Mouse (Mus musculus) brain, adult 2 months (tissue): ENCODE measurements at regions not wholly inside any gene's neighbourhood (a gene's known extent, or its start where the extent isn't known, plus 50 kb on each side); places are given as distances from the start of the nearest gene placed in this dataset.
"Not testable (repeated sequence)": the region's sequence is repeated elsewhere in the genome, so short reads cannot be mapped to it uniquely, and the experiment has no call there.

Experiments used
- DNase-seq: peaks from one replicate; pipeline ENCODE4 v3.0.0; 2011; ENCODE audit warnings: low read depth, low spot score

- DNase-seq, result no peak
These were observed 1442.4 kb upstream of the Tacstd2 start for GRCm38 (mm10) chr6:68977959-68978358.

DNA sequence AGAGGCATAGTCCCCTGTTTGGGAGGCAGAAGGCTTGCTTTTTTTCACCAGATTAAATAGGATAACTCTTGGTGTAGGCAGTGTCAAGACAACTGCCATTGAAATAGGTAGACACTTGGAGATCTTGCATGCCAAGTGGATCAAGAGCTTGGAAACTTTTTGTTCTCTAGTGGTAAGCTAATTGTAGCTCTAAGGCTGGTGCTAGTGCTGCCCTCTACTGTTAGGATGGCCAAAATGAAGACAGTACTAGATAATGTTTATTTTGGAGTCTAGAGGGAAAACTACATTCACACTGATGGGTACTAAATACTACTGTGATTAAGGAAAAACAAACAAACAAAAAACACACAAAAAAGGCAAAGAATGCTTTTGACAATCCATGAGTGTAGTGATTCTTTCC lies 1428.4 kb upstream of the Tacstd2 start:
- DNase-seq, result no peak

GRCm38 (mm10) chr6:68938104-68938503 lies 1402.5 kb upstream of the Tacstd2 start:
- DNase-seq, result peak; percentile 24

GRCm38 (mm10) chr6:68931860-68932259 lies 1396.3 kb upstream of the Tacstd2 start:
- DNase-seq, result not testable (repeated sequence)

DNA sequence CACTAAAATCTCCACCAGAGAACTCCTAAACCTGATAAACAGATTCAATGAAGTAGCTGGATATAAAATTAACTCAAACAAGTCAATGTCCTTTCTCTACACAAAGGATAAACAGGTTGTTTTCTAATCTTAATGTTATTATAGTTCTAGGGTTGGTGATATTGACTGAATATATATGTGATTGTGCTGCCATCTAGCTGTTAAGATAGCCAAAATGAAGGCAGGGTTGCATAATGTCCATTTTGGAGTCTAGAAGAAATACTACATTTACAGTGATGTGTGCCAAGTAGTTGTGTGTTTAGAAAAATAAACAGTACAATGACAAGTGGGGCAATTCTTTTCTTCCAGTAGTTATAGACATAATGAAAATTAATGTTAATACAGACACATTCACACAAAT lies 1379.9 kb upstream of the Tacstd2 start:
- DNase-seq, result peak; percentile 6

DNA sequence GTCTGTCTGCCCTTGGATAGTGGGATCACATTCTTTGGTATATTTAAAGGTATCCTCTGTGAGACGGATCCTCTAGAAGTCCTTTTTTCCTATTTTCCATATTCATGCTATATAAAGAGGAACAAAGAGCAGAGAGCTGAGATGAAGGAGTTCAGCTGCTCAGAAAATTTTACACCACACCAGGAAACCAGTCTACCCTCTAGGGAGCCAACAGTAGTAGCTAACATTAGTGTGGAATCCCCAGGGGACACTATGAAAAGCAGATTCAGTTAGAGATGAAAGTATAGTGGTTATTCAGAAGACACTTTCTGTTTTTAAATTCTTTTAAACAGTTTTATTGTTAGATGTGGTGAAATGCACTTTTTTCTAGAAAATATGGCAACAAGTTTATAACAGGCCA lies 1348.5 kb upstream of the Tacstd2 start:
- DNase-seq, result no peak

DNA sequence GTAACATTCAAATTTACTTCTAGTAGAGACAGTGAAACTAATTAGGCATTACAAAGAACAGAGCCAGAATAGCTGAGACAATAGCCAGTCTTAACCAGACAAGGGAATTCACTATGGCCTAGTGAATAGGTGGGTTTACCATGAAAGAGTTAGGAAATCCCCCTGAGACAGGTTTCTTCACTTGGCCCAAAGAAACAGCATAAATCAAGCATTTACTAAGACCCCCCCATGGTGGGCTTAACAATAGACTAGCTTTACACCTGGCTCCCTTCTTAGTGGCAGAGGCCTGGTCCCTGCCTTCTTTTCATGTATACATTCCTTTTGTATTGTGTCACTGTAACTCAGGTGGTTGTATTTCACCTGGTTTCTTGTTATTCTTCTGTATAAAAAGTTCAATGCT lies 1317.2 kb upstream of the Tacstd2 start:
- not testable (repeated sequence) for DNase-seq

DNA sequence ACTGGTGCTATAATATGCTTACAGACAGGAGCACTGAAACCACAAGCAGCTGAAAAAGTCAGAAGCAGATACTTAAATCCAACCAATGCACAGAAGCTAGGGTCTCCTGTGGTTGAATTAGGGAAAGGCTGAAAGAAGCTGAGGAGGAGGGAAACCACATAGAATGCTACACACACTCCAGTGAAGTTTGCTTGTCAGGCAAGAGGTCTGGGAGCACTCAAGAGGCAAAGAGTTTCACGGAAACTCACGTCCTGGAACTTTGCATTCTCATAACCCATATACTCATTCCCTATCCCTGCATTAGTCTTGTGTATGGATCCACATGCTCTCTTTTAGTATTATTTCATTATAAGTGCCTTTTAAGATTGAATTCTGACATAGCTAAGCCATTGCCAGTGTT lies 1316.7 kb upstream of the Tacstd2 start:
- DNase-seq, result no peak

DNA sequence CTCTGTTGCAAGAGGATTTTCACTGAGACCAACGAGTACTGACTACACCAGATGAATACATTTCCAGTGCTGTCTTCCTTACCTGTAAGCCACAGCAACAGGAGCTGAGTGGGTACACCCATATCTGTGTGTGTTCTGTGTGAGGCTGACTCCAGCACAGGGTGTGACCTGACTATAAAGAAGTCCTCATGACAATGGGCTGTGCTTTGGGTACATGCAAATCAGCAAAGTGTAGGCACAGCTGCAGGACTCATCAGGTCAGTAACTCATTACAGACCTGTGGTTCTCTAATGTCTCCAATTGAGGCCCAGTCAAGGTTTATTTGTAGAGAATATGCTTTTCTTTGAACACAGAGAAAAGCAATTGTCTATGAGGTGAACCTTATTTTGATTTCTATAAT lies 1299.6 kb upstream of the Tacstd2 start:
- DNase-seq, result no peak

GRCm38 (mm10) chr6:68834633-68835032 lies 1299.0 kb upstream of the Tacstd2 start:
- DNase-seq, result no peak

GRCm38 (mm10) chr6:68828460-68828859 lies 1292.9 kb upstream of the Tacstd2 start:
- not testable (repeated sequence) for DNase-seq

DNA sequence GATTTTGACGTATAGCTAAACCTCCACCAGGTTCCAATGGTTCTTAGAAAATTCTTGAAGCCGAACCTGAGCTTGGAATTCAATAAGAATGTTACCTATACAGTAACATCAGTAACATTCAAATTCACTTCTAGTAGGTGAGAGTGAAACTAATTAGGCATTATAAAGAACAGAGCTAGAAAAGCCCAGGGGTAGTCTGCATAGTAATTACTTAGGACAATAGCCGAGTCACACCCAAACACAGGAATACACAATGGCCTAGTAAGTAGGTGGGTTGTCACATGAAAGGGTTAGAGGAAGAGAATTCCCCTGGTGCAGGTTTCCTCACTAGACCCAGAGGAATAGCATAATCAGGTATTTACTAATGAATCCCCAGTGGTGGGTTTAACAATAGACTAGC lies 1277.8 kb upstream of the Tacstd2 start:
- DNase-seq, result no peak

DNA sequence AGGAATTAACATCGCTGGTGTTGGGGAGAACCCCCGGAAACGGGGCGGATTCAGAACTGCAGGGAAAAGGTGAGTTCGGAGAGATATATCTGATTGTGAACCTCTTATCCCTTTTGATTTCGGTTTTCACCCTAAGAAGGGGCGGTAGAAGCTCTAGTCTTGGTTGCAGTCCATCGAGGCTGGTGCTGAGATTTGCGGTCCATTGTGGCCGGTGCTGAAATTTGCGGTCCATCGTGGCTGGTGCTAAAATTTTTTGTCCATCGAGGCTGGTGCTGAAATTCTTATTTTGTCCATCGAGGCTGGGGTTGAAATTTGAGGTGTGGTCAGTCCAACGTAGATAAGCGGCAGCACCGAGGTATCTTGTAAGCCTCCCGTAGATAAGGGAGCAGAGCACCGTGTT lies 1263.6 kb upstream of the Tacstd2 start:
- DNase-seq, result not testable (repeated sequence)

DNA sequence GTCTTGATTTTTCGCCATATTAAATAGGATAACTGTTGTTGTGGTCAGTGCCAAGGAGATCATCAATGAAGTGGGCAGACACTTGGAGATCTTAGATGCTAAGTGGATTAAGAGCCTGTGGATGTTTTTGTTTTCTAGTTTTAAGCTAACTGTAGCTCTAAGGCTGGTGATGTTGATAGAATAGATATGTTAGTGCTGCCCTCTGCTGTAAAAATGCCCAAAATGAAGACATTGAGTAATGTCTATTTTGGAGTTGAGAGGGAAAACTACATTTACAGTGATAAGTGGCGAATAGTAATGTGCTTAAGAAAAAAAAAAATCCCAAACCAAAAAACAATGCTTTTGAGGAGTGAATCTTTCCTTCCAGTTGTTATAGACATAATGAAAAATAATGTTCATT lies 1235.9 kb upstream of the Tacstd2 start:
- peak; percentile 2 for DNase-seq

DNA sequence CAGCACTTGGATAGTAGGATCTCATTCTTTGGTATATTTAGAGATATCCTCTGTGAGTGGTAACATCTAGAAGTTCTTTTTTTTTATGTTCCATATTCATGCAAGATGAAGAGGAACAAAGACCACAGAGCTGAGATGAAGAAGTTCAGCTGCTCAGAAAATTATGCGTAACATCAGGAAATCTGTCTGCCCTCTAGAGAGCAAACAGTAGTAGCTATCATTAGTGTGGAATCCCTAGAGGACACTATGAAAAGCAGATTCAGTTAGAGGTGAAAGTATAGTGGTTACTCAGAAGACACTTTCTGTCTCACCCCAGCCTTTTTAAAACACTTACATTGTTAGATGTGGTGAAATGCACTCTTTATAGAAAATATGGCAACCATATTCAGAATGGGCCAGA lies 1214.9 kb upstream of the Tacstd2 start:
- no peak for DNase-seq

DNA sequence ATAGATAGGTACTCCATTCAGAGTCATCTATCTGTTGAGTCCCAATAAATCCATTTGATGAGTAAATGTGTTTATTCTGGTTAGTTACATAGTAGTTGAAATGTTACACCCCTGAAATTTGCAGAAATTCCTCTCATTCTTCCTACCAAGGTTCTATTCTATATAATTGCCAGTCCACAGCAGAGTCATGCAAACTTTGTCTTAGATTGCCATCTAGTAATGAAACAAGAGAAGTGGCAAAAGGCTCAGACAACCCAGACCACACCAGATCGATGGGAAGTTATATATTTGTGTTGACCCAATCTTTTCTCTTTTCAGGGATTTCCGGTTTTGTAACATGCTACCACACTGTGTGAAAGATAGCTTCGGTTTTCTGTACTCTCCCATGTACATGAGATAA lies 1214.1 kb upstream of the Tacstd2 start:
- DNase-seq, result no peak

DNA sequence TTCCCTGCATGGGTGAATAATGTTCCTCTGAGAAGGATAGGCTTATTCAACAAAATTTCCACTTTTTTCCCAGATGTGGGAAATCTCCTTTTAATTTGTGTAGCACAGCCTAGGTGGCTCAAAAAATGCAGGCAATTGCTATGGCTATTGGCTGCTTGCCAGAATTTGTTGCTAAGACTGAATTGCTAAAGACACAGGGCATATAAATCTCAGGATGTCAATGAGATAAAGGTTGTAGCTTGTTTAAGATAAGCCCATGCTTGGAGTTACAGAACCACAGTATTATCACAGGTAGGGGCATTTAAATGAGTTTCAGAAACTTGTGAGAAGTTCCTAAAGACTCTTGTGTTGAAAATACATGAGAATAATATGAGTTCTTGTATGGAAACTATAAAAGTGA lies 1203.0 kb upstream of the Tacstd2 start:
- DNase-seq, result no peak

DNA sequence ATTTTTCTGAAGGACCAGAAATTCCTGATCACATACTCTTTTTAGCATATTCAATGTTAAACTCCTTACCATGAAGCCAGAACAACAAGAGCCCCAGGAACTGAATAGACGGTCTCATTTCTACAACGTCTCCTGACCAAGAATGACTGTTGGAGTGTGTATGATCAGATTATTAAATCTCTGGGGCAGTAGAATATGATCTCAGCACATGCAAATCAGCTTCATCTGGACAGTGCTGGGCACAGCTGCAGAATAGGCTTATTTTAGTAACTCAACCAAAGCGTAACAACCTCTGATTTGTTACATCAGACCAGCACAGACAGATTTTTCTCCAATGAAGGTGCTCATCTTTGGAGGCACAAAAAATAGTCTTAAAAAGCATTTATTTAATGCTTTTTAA lies 1201.1 kb upstream of the Tacstd2 start:
- no peak for DNase-seq

DNA sequence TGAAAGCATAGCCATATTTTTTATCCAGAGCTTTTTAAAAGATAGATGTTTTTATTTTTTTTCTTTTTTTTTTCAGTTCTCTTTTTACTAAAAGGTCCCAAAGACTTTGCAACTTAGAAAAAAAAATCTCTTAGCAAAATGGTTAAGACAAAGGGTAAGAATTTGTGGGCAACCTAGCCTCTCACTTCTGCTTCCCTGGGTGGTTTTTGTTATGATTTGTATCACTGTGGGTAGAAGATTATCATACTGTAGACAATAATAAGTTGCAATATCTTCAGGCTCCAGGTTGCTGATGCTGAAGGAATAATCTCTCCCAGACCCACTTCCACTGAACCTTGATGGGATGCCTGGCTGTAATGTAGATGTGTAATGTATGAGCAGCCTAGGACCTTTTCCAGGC lies 1200.5 kb upstream of the Tacstd2 start:
- DNase-seq, result no peak

GRCm38 (mm10) chr6:68711084-68711483 lies 1175.5 kb upstream of the Tacstd2 start:
- DNase-seq, result peak; percentile 21

DNA sequence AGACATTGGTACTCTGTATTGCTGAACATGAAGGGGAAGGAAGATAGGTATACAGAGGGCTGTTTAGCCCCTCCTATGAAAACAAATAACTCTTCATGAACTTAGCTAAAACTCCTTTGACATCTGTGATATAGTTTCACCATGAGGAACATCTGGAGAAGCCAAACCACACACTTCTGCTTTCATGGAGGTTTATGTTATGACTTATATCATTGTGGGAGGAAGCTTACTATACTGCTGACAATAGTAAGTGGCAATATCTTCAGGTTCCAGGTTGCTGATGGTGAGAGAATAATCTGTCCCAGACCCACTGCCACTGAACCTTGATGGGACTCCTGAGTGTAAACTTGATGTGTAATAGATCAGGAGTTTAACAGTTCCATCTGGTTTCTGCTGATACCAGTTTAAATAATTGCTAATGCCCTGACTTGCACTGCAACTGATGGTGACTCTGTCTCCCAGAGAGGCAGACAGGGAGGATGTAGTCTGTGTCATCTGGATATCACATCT lies 1168.8 kb upstream of the Tacstd2 start:
- not testable (repeated sequence) for DNase-seq

DNA sequence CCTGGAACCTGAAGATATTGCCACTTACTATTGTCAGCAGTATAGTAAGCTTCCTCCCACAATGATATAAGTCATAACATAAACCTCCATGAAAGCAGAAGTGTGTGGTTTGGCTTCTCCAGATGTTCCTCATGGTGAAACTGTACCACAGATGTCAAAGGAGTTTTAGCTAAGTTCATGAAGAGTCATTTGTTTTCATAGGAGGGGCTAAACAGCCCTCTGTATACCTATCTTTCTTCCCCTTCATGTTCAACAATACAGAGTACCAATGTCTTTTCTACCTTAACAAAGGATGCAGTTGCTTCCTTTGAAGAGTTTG lies 1145.2 kb upstream of the Tacstd2 start:
- DNase-seq, result not testable (repeated sequence)

DNA sequence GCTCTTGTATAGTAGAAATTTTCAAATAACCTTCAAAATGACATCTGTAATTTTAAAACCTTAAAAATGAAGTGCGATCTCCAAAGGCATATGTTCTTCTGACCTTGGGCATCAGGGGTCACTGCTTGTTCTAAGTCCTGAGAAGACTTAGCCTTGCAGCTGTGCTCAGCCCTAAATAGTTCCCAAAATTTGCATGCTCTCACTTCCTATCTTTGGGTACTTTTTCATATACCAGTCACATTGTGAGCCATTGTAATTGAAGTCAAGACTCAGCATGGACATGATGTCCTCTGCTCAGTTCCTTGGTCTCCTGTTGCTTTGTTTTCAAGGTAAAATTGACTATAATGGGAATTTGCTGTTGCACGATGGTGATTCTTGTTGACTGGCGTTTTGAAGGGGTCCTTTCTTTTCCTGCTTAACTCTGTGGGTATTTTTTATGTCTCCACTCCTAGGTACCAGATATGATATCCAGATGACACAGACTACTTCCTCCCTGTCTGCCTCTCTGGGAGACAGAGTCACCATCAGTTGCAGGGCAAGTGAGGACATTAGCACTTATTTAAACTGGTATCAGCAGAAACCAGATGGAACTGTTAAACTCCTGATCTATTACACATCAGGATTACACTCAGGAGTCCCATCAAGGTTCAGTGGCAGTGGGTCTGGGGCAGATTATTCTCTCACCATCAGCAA lies 1144.6 kb upstream of the Tacstd2 start:
- DNase-seq, result no peak

DNA sequence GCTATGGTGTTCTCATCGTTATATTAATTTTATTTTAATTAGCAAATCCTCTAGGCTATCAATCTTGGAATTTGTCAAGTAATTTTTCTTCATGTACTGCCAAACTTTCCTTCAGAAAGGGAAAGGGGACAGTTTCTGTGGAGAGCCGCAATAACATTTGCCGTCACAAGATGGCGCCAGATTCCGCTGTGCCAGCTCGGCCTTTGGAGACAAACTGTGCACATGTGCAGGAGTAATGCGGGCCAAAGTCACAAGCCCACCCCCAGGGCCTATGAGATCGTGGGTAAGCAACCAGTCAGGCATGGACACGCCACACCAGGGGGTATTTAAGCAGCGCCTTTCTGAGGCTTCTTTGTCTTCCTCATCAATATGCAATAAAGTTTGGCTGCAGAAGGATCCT lies 1132.8 kb upstream of the Tacstd2 start:
- DNase-seq, result peak; percentile 29
